Mouse (Mus musculus) cortical plate, adult 2 months (tissue): ENCODE results near the gene Eme2. TPM values are rescaled to one million over a fixed set of nuclear protein-coding genes. Genes with fewer than 3 reads are reported as not detected.
"Not testable (repeated sequence)": the region's sequence is repeated elsewhere in the genome, so short reads cannot be mapped to it uniquely, and the experiment has no call there.

Source experiments
- H3K27ac ChIP-seq: fragments of 200-500 bp; 2 replicates; pipeline ENCODE4 v1.5.1; 2012; ENCODE audit warnings: low read length, control low read depth, inconsistent platforms; ENCODE audit not compliant: insufficient read depth
- H3K4me1 ChIP-seq: fragments of 200-500 bp; 2 replicates; pipeline ENCODE4 v1.6.1; 2011; ENCODE audit warnings: low read length; ENCODE audit not compliant: control insufficient read depth, insufficient read depth
- H3K4me3 ChIP-seq: fragments of 200-500 bp; 2 replicates; pipeline ENCODE4 v1.5.1; 2011; ENCODE audit warnings: mild to moderate bottlenecking, low read length, control low read depth; ENCODE audit not compliant: insufficient read depth
- CTCF ChIP-seq: fragments of 200-500 bp; IDR thresholded peaks from 2 replicates; pipeline ENCODE4 v1.5.1; 2011; ENCODE audit warnings: mild to moderate bottlenecking, control low read depth, low read length; ENCODE audit not compliant: insufficient read depth; ENCODE audit errors: extremely low read depth
- POLR2A ChIP-seq: fragments of 200-500 bp; IDR thresholded peaks from 2 replicates; pipeline ENCODE4 v1.6.1; 2011; ENCODE audit warnings: mild to moderate bottlenecking, low read length, control low read depth; ENCODE audit not compliant: insufficient read depth; ENCODE audit errors: extremely low read depth
- polyA plus RNA-seq: library from polyadenylated mRNA; depleted of rRNA; stranded (reverse); fragments of >200 nt; gene quantifications from 2 replicates; pipeline ENCODE4 v1.2.3, GENCODE M21; 2012; rRNA removed

Eme2 gene
- polyA plus RNA-seq, result 62.4 and 65.0 TPM in 2 replicates

DNA sequence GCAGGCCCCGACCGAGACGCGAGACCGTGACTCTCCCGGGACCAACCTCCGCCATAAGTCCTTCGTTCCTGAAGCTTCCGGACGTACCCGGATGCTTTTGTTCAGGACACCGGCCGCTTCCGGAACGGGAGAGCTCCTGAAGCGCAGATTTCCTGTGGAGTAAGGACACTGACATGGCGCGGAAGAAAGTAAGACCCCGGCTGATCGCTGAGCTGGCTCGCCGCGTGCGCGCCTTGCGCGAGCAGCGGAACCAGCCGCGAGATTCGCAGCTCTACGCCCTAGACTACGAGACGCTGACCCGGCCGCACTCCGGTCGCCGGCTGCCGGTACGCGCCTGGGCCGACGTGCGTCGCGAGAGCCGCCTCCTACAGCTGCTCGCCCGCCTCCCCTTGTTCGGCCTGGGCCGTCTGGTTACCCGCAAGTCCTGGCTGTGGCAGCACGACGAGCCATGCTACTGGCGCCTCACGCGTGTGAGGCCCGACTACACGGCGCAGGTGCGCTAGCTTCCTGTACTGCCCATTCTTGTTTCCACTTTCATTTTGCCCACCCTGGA, at the start of gene Eme2, which contains the start of gene Mrps34:
TSS of gene Eme2 (minus strand) at position 93 of the 553 bp plus-strand sequence.
TSS of gene Mrps34 (plus strand) at position 122 of the 553 bp plus-strand sequence.
- H3K4me3 ChIP-seq, result peak within 1 kb of the TSS; percentile 80
- H3K4me1 ChIP-seq, result peaks cover 5% of the 10 kb centered on the region; the same call in 1 of the 2 replicates
- H3K27ac ChIP-seq, result peak within 1 kb of the TSS; percentile 85
- TF ChIP-seq CTCF (no peak), POLR2A (peak; percentile 75)

DNA sequence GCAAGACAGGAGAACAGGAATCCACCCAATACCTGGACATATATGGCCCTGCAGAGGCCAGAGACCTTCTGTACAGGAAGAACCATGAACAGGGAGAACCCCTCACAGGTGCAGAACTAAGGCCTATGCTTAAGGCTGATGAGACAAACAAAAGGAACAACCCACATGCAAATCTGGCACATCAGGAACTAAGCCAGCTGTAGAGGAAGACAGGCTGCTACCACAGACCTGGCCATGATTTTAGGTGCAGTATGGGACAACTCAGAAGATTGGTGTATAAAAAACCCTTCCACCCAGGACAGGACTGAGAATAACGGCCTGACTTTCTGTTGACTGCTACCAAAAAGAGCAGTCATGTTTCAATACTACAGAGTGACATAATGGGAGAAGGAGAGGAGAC, 48.7 kb upstream of the Eme2 start:
- not testable (repeated sequence) for H3K27ac ChIP-seq, H3K4me1 ChIP-seq, H3K4me3 ChIP-seq

- Histone ChIP-seq H3K4me1 (no peaks in the 10 kb centered on the region), H3K4me3 (no peak overlapping the region), H3K27ac (no peak overlapping the region)
- TF ChIP-seq POLR2A (no peak), CTCF (no peak)
Observed at GRCm38 (mm10) chr17:24943036-24943435, 48.1 kb upstream of the Eme2 start.

DNA sequence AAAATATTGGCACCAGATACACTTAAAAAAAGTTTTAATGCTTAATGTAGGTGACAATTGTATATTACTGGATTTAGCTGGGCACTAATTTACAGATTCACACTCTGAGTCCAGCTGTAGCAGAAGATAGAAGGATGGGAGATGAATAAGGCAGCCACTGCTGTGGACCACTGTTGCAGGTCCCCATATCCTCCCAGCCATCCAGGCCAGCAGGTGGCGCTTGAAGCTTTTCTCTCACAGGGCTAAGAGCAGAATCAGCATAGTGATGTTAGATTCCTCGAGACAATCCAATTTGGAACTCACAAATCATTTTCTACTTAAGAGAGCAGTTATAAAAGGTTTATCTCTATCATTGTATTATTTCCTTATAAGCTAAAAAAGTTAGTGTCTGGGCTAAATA, 47.6 kb upstream of the Eme2 start:
- H3K27ac ChIP-seq, H3K4me3 ChIP-seq, H3K4me1 ChIP-seq: not testable (repeated sequence)
- peak; percentile 39; the same call in 1 of the 2 replicates for TF ChIP-seq CTCF

DNA sequence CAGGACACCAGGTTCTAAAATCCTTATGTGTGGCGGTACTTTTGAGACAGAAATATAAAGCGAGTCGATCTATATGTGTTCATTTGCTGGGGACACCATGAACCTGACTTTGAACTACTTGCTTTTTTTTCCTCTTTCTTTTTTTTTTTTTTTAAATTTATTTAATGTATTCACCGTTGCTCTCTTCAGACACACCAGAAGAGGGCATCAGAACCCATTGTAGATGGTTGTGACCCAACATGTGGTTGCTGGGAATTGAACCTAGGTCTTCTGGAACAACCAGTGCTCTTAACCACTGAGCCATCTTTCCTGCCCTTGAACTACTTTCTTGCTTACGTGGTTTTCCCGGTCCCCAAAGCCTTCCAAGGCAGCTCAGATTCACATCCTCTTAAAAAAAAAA, 42.4 kb upstream of the Eme2 start:
- Histone ChIP-seq H3K4me1 (peaks cover 11% of the 10 kb centered on the region), H3K27ac (peak overlapping the region; percentile 67), H3K4me3 (peak overlapping the region; percentile 96)
- TF ChIP-seq POLR2A (no peak), CTCF (no peak)

- Histone ChIP-seq H3K4me1 (peaks cover 11% of the 10 kb centered on the region), H3K4me3 (peak within 1 kb of the TSS; percentile 96), H3K27ac (peak within 1 kb of the TSS; percentile 72)
- TF ChIP-seq POLR2A, result peak; percentile 96
- no peak for TF ChIP-seq CTCF
Observed at GRCm38 (mm10) chr17:24936259-24937237, 41.7 kb upstream of the Eme2 start, which contains the start of gene Mapk8ip3. TSS of gene Mapk8ip3 (minus strand) at chr17:24936977.

GRCm38 (mm10) chr17:24935666-24936065, 40.8 kb upstream of the Eme2 start:
- H3K27ac ChIP-seq, result no peak overlapping the region

DNA sequence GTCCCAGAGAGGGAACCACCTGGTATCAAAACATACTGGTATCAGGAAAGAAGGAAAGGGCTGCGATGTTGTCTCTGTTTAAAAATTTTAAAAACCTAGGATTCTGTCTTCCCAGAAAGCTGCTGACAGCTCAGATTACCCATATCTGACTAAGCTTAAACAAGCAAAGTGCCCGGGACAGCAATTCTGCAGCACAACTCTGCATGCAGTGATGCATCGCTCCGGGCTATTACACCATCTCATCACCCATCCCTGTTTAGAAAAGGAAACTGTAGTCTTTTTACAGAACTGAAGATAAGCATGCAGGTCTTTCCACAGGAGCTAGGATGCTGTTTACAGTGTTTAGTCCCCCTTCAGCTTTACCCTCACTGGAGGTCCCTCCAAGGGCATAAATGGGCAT, 40.0 kb upstream of the Eme2 start:
- TF ChIP-seq CTCF (no peak), POLR2A (no peak)
- Histone ChIP-seq H3K27ac (no peak overlapping the region), H3K4me1 (peaks cover 11% of the 10 kb centered on the region), H3K4me3 (peak overlapping the region; percentile 96)

More at GRCm38 (mm10) chr17:24935666-24936065, 40.8 kb upstream of the Eme2 start:
- peaks cover 11% of the 10 kb centered on the region for H3K4me1 ChIP-seq
- H3K4me3 ChIP-seq, result peak overlapping the region; percentile 96
- TF ChIP-seq CTCF (no peak), POLR2A (no peak)

DNA sequence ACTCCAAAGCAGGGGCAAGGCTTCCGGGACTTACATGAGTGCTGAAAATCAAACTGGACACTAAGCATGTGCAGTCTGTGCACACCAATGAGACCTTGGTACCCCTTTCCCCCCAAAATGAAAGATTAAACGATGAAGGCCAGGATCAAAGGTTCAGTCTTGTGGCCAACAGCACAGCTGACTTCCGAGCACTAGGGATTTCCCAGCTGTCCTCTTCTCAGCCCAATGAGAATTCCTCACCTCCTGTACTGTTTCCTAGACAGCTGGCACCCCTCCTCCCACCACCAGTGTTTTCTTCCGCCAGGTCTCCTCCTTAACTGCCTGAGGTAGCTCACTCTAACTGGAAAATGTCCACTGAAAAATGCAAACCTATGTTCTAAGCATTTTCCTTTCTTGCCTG, 38.3 kb upstream of the Eme2 start:
- no peak overlapping the region for H3K27ac ChIP-seq
- no peak overlapping the region for H3K4me3 ChIP-seq
- peaks cover 11% of the 10 kb centered on the region for H3K4me1 ChIP-seq
- no peak for TF ChIP-seq POLR2A
- TF ChIP-seq CTCF, result no peak

GRCm38 (mm10) chr17:24932431-24932830, 37.5 kb upstream of the Eme2 start:
- TF ChIP-seq CTCF (no peak), POLR2A (no peak)
- Histone ChIP-seq H3K27ac (no peak overlapping the region), H3K4me3 (no peak overlapping the region), H3K4me1 (peaks cover 11% of the 10 kb centered on the region)
